Mouse (Mus musculus): Measurements from ENCODE around the gene Slc6a5. TPM values are rescaled to one million over a fixed set of nuclear protein-coding genes. Genes with fewer than 3 reads are reported as not detected.

Gene Slc6a5
- total and polyA plus RNA-seq, 3 experiments = not detected

- no peaks in the 10 kb centered on the region; a peak in 1 of 4 replicates for H3K27me3 ChIP-seq (ENCODE audit: control insufficient read depth in 1 of 2, insufficient read depth in 2 of 2, low read length in 2 of 2)
- H3K36me3 ChIP-seq (ENCODE audit: control insufficient read depth in 1 of 2, insufficient read depth in 2 of 2, low read length in 2 of 2) = no peaks in the 10 kb centered on the region
- no peaks in the 10 kb centered on the region for H3K79me2 ChIP-seq (ENCODE audit: control insufficient read depth, insufficient read depth, low read length, poor library complexity)
- H3K27ac ChIP-seq (ENCODE audit: control insufficient read depth, low read depth, low read length) = no peak overlapping the region
- H3K9me3 ChIP-seq (replicated peaks; ENCODE audit: insufficient read depth, low read length) = no peaks in the 10 kb centered on the region
- TF ChIP-seq JUND (IDR thresholded peaks at IDR 0.05; ENCODE audit: low read depth, low read length) (no peak), MAX (IDR thresholded peaks at IDR 0.05; ENCODE audit: low read length) (no peak), POLR2AphosphoS5 (IDR thresholded peaks at IDR 0.05; ENCODE audit: borderline replicate concordance, low read depth, low read length) (no peak), USF2 (IDR thresholded peaks at IDR 0.05; ENCODE audit: borderline replicate concordance in 1 of 2, insufficient read depth in 1 of 2, low read depth in 1 of 2, low read length in 2 of 2) (no peak), TCF12 (IDR thresholded peaks at IDR 0.05; ENCODE audit: low read depth, low read length) (no peak), SMC3 (IDR thresholded peaks at IDR 0.05; ENCODE audit: low read depth, low read length) (no peak)
- H3K9ac ChIP-seq (ENCODE audit: control insufficient read depth, low read depth, low read length, poor library complexity, severe bottlenecking) = no peak overlapping the region
- H3K4me3 ChIP-seq (ENCODE audit: control insufficient read depth in 1 of 2, insufficient read depth in 1 of 2, low read depth in 2 of 2, low read length in 2 of 2) = no peak overlapping the region
- DNase-seq (ENCODE audit: low read depth, low spot score) = no peak
- no peaks in the 10 kb centered on the region for H3K4me1 ChIP-seq (ENCODE audit: control insufficient read depth in 1 of 2, insufficient read depth in 2 of 2, low read length in 2 of 2)
These were observed 15.2 kb upstream of the Slc6a5 start for GRCm38 (mm10) chr7:49894786-49895185.

- TF ChIP-seq CHD2 (IDR thresholded peaks at IDR 0.05; ENCODE audit: low read length) = no peak
- TF ChIP-seq KAT2A (conservative IDR thresholded peaks at IDR 0.05; ENCODE audit: low read depth, low read length) = no peak
- no peak for TF ChIP-seq RAD21 (IDR thresholded peaks at IDR 0.05; ENCODE audit: low read depth, low read length)
- TF ChIP-seq TCF12 (IDR thresholded peaks at IDR 0.05; ENCODE audit: low read depth, low read length) = no peak
- TF ChIP-seq JUND (IDR thresholded peaks at IDR 0.05; ENCODE audit: low read depth, low read length) = no peak
- no peak for TF ChIP-seq ZKSCAN1 (IDR thresholded peaks at IDR 0.05; ENCODE audit: low read depth, low read length)
- no peak for TF ChIP-seq SIN3A (IDR thresholded peaks at IDR 0.05; ENCODE audit: low read length)
- no peak for TF ChIP-seq USF1 (IDR thresholded peaks at IDR 0.05; ENCODE audit: low read depth, low read length)
- no peak for TF ChIP-seq BHLHE40 (IDR thresholded peaks at IDR 0.05; ENCODE audit: borderline replicate concordance, low read depth, low read length)
- no peak for TF ChIP-seq EP300 (IDR thresholded peaks at IDR 0.05; ENCODE audit: low read depth in 1 of 2, low read length in 2 of 2)
- TF ChIP-seq MAX (IDR thresholded peaks at IDR 0.05; ENCODE audit: low read length) = no peak
- no peak for TF ChIP-seq CTCF (IDR thresholded peaks at IDR 0.05 in 2 of 3, conservative IDR thresholded peaks at IDR 0.05 in 1 of 3; ENCODE audit: control insufficient read depth in 1 of 3, insufficient read depth in 1 of 3, low read depth in 2 of 3, low read length in 3 of 3, poor library complexity in 1 of 3, severe bottlenecking in 1 of 3)
- no peak for TF ChIP-seq ETS1 (IDR thresholded peaks at IDR 0.05; ENCODE audit: low read depth, low read length)
- no peak for TF ChIP-seq GABPA (IDR thresholded peaks at IDR 0.05; ENCODE audit: low read depth, low read length)
- TF ChIP-seq ZNF384 (IDR thresholded peaks at IDR 0.05; ENCODE audit: low read depth, low read length) = no peak
- TF ChIP-seq CHD1 (IDR thresholded peaks at IDR 0.05; ENCODE audit: low read depth, low read length) = no peak
- no peak for TF ChIP-seq POLR2A (IDR thresholded peaks at IDR 0.05; ENCODE audit: control insufficient read depth in 1 of 2, insufficient read depth in 1 of 2, low read depth in 1 of 2, low read length in 2 of 2, poor library complexity in 1 of 2)
- no peak for DNase-seq (ENCODE audit: low read depth, low spot score)
- Histone ChIP-seq H3K9ac (ENCODE audit: control insufficient read depth, low read depth, low read length, poor library complexity, severe bottlenecking) (no peak overlapping the region), H3K27ac (ENCODE audit: control insufficient read depth, low read depth, low read length) (no peak overlapping the region), H3K79me2 (ENCODE audit: control insufficient read depth, insufficient read depth, low read length, poor library complexity) (no peaks in the 10 kb centered on the region), H3K4me1 (ENCODE audit: control insufficient read depth in 1 of 2, insufficient read depth in 2 of 2, low read length in 2 of 2) (no peaks in the 10 kb centered on the region), H3K9me3 (replicated peaks; ENCODE audit: insufficient read depth, low read length) (no peaks in the 10 kb centered on the region), H3K36me3 (ENCODE audit: control insufficient read depth in 1 of 2, insufficient read depth in 2 of 2, low read length in 2 of 2) (no peaks in the 10 kb centered on the region), H3K27me3 (ENCODE audit: control insufficient read depth in 1 of 2, insufficient read depth in 2 of 2, low read length in 2 of 2) (no peaks in the 10 kb centered on the region; a peak in 1 of 4 replicates), H3K4me3 (ENCODE audit: control insufficient read depth in 1 of 2, insufficient read depth in 1 of 2, low read depth in 2 of 2, low read length in 2 of 2) (no peak overlapping the region)
These were observed 14.7 kb upstream of the Slc6a5 start for GRCm38 (mm10) chr7:49895296-49895695.

All from MEL (cell line).